Mouse (Mus musculus) midbrain, embryonic 10.5 days (tissue): ENCODE data around the gene Zbtb34. TPM values are rescaled to one million over a fixed set of nuclear protein-coding genes. Genes with fewer than 3 reads are reported as not detected.

Source experiments
- DNase-seq: peaks from one replicate; pipeline ENCODE4 v3.0.0-alpha.2; 2017; ENCODE audit warnings: low spot score
- H3K27ac ChIP-seq: fragments of 300-500 bp; sonication (generic); replicated peaks from 2 replicates; pipeline ENCODE4 v1.5.1; 2016; ENCODE audit warnings: mild to moderate bottlenecking
- H3K27me3 ChIP-seq: fragments of 300-500 bp; sonication (generic); 2 replicates; pipeline ENCODE4 v1.6.1; 2016; ENCODE audit warnings: low read depth, mild to moderate bottlenecking; ENCODE audit not compliant: poor library complexity, severe bottlenecking
- H3K36me3 ChIP-seq: fragments of 300-500 bp; sonication (generic); 2 replicates; pipeline ENCODE4 v1.6.1; 2016; ENCODE audit warnings: mild to moderate bottlenecking, moderate library complexity
- H3K4me1 ChIP-seq: fragments of 300-500 bp; sonication (generic); 2 replicates; pipeline ENCODE4 v1.6.1; 2016
- H3K4me3 ChIP-seq: fragments of 300-500 bp; sonication (generic); 2 replicates; pipeline ENCODE4 v1.5.1; 2016; ENCODE audit warnings: mild to moderate bottlenecking, moderate library complexity
- H3K9me3 ChIP-seq: fragments of 300-500 bp; sonication (generic); replicated peaks from 2 replicates; pipeline ENCODE4 v1.6.1; 2016; ENCODE audit warnings: mild to moderate bottlenecking
- WGBS: fragments of 180-500 bp; shearing (Covaris S2); methylation state at CpG from one replicate; pipeline ENCODE4 v1.1.7; 2016; 5-methylcytosine and 5-hydroxymethylcytosine counted together
- polyA plus RNA-seq: library from polyadenylated mRNA; unstranded; fragments of >200 nt; fragmentation: Nextera tagmentation; extraction: Ambion mirVana; gene quantifications from 2 replicates; pipeline ENCODE4 v1.2.1, GENCODE M21; 2016

The Zbtb34 gene
- polyA plus RNA-seq, 1 experiment from 2014 or later, result 6.1 TPM

- DNase-seq, result no peak
- Histone ChIP-seq H3K27me3 (no peaks in the 10 kb centered on the region), H3K36me3 (peaks cover 33% of the 10 kb centered on the region), H3K4me1 (no peaks in the 10 kb centered on the region), H3K4me3 (no peak overlapping the region), H3K9me3 (no peaks in the 10 kb centered on the region), H3K27ac (no peak overlapping the region)
- 85% methylated on average over 4 of the region's 4 CpGs for WGBS
Observed at GRCm38 (mm10) chr2:33417454-33417853, 13.7 kb downstream of the Zbtb34 start.

GRCm38 (mm10) chr2:33414019-33414418 lies 17.1 kb downstream of the Zbtb34 start:
- Histone ChIP-seq H3K4me3 (no peak overlapping the region), H3K36me3 (peaks cover 44% of the 10 kb centered on the region), H3K27ac (no peak overlapping the region), H3K9me3 (no peaks in the 10 kb centered on the region), H3K4me1 (no peaks in the 10 kb centered on the region), H3K27me3 (no peaks in the 10 kb centered on the region)
- no peak for DNase-seq
- WGBS, result 92% methylated on average over 13 of the region's 13 CpGs

GRCm38 (mm10) chr2:33412111-33412510 lies 19.0 kb downstream of the Zbtb34 start:
- 95% methylated on average over 14 of the region's 14 CpGs for WGBS
- Histone ChIP-seq H3K9me3 (no peaks in the 10 kb centered on the region), H3K4me1 (no peaks in the 10 kb centered on the region), H3K4me3 (no peak overlapping the region), H3K36me3 (peaks cover 53% of the 10 kb centered on the region), H3K27me3 (no peaks in the 10 kb centered on the region), H3K27ac (no peak overlapping the region)
- no peak for DNase-seq

- no peaks in the 10 kb centered on the region for H3K27me3 ChIP-seq
- WGBS, result 91% methylated on average over 4 of the region's 4 CpGs
- H3K27ac ChIP-seq, result no peak overlapping the region
- H3K36me3 ChIP-seq, result peaks cover 17% of the 10 kb centered on the region
- DNase-seq, result no peak
- no peaks in the 10 kb centered on the region for H3K9me3 ChIP-seq
- no peaks in the 10 kb centered on the region for H3K4me1 ChIP-seq
- no peak overlapping the region for H3K4me3 ChIP-seq
Observed at GRCm38 (mm10) chr2:33403511-33404003, 27.6 kb downstream of the Zbtb34 start.

GRCm38 (mm10) chr2:33402638-33403037 lies 28.5 kb downstream of the Zbtb34 start:
- H3K36me3 ChIP-seq, result peaks cover 10% of the 10 kb centered on the region; the same call in 1 of the 2 replicates
- no peak overlapping the region for H3K27ac ChIP-seq
- no peak overlapping the region for H3K4me3 ChIP-seq
- no peaks in the 10 kb centered on the region for H3K27me3 ChIP-seq
- H3K9me3 ChIP-seq, result no peaks in the 10 kb centered on the region
- DNase-seq, result no peak
- no peaks in the 10 kb centered on the region for H3K4me1 ChIP-seq
- 67% methylated on average over 5 of the region's 5 CpGs for WGBS

GRCm38 (mm10) chr2:33402236-33402635 lies 28.9 kb downstream of the Zbtb34 start:
- peak; percentile 51 for DNase-seq
- no peaks in the 10 kb centered on the region for H3K4me1 ChIP-seq
- H3K27ac ChIP-seq, result no peak overlapping the region
- H3K27me3 ChIP-seq, result no peaks in the 10 kb centered on the region
- H3K4me3 ChIP-seq, result no peak overlapping the region
- H3K9me3 ChIP-seq, result no peaks in the 10 kb centered on the region
- peaks cover 9% of the 10 kb centered on the region; the same call in 1 of the 2 replicates for H3K36me3 ChIP-seq
- 39% methylated on average over 7 of the region's 7 CpGs for WGBS

- WGBS, result 42% methylated on average over 3 of the region's 3 CpGs
- no peak for DNase-seq
- Histone ChIP-seq H3K36me3 (0 out of 2 replicates have a peak, but pooled peaks cover 2% of the 10 kb centered on the region), H3K9me3 (no peaks in the 10 kb centered on the region), H3K27me3 (no peaks in the 10 kb centered on the region), H3K4me3 (no peak overlapping the region), H3K27ac (no peak overlapping the region), H3K4me1 (no peaks in the 10 kb centered on the region)
Observed at GRCm38 (mm10) chr2:33401217-33401616, 29.9 kb downstream of the Zbtb34 start.

- Histone ChIP-seq H3K9me3 (no peaks in the 10 kb centered on the region), H3K27ac (no peak overlapping the region), H3K4me1 (no peaks in the 10 kb centered on the region), H3K27me3 (no peaks in the 10 kb centered on the region), H3K4me3 (no peak overlapping the region), H3K36me3 (no peaks in the 10 kb centered on the region)
- WGBS, result 87% methylated on average over 5 of the region's 5 CpGs
- DNase-seq, result no peak
Observed at GRCm38 (mm10) chr2:33400541-33400940, 30.6 kb downstream of the Zbtb34 start.

- no peak for DNase-seq
- no peaks in the 10 kb centered on the region for H3K27me3 ChIP-seq
- H3K9me3 ChIP-seq, result no peaks in the 10 kb centered on the region
- 93% methylated on average over 7 of the region's 7 CpGs for WGBS
- H3K4me1 ChIP-seq, result no peaks in the 10 kb centered on the region
- H3K27ac ChIP-seq, result no peak overlapping the region
- H3K36me3 ChIP-seq, result no peaks in the 10 kb centered on the region
- H3K4me3 ChIP-seq, result no peak overlapping the region
Observed at GRCm38 (mm10) chr2:33399091-33399490, 32.0 kb downstream of the Zbtb34 start.

- Histone ChIP-seq H3K9me3 (no peaks in the 10 kb centered on the region), H3K27me3 (no peaks in the 10 kb centered on the region), H3K4me1 (no peaks in the 10 kb centered on the region), H3K36me3 (no peaks in the 10 kb centered on the region), H3K4me3 (no peak overlapping the region), H3K27ac (no peak overlapping the region)
- 83% methylated on average over 4 of the region's 4 CpGs for WGBS
- no peak for DNase-seq
Observed at GRCm38 (mm10) chr2:33397036-33397435, 34.1 kb downstream of the Zbtb34 start.

- no peak overlapping the region for H3K4me3 ChIP-seq
- no peaks in the 10 kb centered on the region for H3K4me1 ChIP-seq
- no peak for DNase-seq
- H3K36me3 ChIP-seq, result no peaks in the 10 kb centered on the region
- H3K9me3 ChIP-seq, result no peaks in the 10 kb centered on the region
- 86% methylated on average over 2 of the region's 2 CpGs for WGBS
- H3K27ac ChIP-seq, result no peak overlapping the region
- no peaks in the 10 kb centered on the region for H3K27me3 ChIP-seq
Observed at GRCm38 (mm10) chr2:33395053-33395452, 36.1 kb downstream of the Zbtb34 start.

- 85% methylated on average over 11 of the region's 11 CpGs for WGBS
- no peak for DNase-seq
- no peak overlapping the region for H3K4me3 ChIP-seq
Observed at GRCm38 (mm10) chr2:33393951-33394635, 37.0 kb downstream of the Zbtb34 start.

GRCm38 (mm10) chr2:33393021-33393420 lies 38.1 kb downstream of the Zbtb34 start:
- no peak for DNase-seq
- H3K4me3 ChIP-seq, result no peak overlapping the region
- peaks cover 10% of the 10 kb centered on the region; the same call in 1 of the 2 replicates for H3K9me3 ChIP-seq
- no peaks in the 10 kb centered on the region for H3K36me3 ChIP-seq
- no peak overlapping the region for H3K27ac ChIP-seq
- H3K4me1 ChIP-seq, result no peaks in the 10 kb centered on the region
- no peaks in the 10 kb centered on the region for H3K27me3 ChIP-seq

More at GRCm38 (mm10) chr2:33393951-33394635, 37.0 kb downstream of the Zbtb34 start:
- Histone ChIP-seq H3K27ac (no peak overlapping the region), H3K9me3 (peaks cover 5% of the 10 kb centered on the region; the same call in 1 of the 2 replicates), H3K27me3 (no peaks in the 10 kb centered on the region), H3K4me1 (no peaks in the 10 kb centered on the region), H3K36me3 (no peaks in the 10 kb centered on the region)
